Mouse (Mus musculus) cerebellum, postnatal 4 days (tissue): ENCODE results near the gene Mif4gd.
A peak's percentile ranks its signal among the peaks of the same experiment; 100 is the strongest.
"Not testable (repeated sequence)": the region's sequence is repeated elsewhere in the genome, so short reads cannot be mapped to it uniquely, and the experiment has no call there.

Experiments used
- DNase-seq, 2 experiments: peaks; one replicate each; pipeline ENCODE4 v3.0.0; 2022; ENCODE audit warnings: low spot score in 2 of 2, mixed read lengths in 1 of 2

The Mif4gd gene

DNA sequence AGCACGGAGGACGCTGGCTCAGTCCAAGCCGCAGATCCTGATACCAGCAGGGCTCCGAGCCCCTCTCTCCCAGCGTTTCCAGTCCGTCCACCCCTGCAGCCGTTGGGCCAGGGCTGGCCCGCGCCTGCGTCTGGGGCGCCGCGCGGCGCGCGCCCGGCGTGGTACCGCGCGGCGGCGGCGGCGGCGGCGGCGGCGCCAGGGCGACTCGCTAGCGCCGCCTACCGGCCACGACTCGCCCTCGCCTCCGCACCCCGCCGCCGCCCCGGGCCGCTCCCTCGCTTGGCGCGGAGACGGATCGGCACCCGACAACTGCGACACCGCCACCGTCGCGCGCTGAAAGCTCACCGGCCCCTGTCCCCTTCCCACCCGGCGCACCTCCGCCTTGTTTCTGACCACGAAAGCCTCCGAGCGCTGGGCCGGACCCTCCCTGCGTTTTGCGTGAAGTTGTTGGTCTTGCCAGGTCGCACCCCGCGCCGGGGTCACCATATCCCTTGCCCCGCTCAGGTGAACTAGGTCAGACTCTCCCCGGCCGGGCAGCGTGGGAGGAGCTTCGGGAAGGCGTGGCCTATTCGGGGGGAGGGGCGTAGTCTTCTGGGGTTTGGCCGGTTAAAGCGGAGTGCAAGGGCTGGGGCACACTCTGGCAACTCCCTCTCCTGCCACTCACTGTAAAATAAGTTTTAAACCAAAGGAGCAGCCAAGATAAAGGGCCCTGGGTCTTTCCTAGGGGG, at the start of gene Mif4gd:
Gene Mif4gd, minus strand, starts transcription at position 560 of the 728 bp plus-strand sequence.
- peak; percentile 49 to 79 for DNase-seq

GRCm38 (mm10) chr11:115660376-115660775, 47.6 kb upstream of the Mif4gd start:
- DNase-seq = no peak

DNA sequence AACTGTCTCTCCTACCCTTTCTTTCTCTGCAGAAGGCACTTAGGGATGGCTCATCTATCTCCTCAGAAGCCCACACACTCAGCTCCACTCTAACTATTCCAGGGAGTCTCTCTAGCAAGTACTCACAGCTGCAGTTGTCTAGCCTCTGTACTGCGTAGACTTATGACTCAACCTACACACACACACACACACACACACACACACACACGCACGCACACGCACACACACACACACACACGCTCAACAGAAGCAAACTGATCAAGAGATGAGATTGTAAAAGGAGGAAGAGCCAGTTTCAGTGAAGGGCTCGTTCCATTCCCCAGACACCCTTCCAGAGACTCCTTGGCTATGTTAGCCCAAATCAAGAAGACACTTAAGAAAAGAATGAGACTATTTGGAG, 45.8 kb upstream of the Mif4gd start:
- DNase-seq = no peak

DNA sequence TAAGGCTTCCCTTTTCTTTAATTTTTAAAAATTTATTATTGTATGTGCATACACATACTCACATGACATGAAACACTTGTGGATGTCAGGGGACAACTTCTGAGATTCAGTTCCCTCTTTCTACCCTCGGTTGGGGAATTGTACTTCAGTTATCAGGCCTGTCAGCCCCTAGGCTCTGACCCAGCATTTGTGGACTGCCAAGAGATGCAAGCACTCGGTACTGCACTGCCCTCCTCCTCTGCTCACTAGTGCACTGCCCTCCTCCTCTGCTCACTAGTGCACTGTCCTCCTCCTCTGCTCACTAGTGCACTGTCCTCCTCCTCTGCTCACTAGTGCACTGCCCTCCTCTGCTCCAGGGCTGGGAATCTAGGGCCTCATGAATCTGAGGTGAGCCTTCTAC, 41.4 kb upstream of the Mif4gd start:
- no peak for DNase-seq

DNA sequence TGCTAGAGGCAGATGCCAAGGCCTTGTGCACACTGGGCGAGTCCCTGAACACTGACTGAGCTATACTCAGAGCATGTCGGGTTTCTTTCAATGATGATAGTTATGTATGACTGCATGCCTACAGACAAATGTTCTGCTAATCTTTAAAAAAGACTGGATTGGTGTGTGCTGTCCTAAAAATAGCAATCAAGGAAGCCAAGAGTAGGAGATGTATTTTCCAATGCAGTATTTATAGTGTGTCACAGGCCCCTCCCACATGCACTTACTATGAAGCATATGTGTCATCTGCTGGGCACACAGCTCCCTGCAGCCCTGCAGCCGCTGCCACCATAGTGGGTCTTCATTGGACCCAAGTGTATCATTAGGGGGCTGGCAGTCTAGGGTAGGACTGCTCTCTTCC, 40.4 kb upstream of the Mif4gd start:
- no peak for DNase-seq

DNA sequence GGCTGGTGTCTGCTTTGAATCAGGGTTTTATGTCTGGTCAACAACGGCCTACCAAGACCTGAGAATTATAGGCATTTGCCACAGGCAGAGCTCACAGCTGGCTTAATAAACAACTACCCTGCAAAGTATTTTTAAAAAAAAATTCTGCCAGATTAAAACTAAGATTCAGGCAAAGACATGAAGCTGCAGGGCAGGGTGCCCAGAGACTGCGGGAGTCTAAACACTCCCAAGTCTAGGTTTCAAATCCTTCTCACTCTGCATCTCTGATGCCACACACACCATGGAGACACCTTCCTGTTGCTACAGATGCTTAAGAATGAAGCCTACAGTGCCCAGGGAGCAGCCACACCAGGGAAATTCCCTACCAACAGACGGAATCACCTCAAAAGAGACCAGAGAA, 38.9 kb upstream of the Mif4gd start:
- DNase-seq = no peak

DNA sequence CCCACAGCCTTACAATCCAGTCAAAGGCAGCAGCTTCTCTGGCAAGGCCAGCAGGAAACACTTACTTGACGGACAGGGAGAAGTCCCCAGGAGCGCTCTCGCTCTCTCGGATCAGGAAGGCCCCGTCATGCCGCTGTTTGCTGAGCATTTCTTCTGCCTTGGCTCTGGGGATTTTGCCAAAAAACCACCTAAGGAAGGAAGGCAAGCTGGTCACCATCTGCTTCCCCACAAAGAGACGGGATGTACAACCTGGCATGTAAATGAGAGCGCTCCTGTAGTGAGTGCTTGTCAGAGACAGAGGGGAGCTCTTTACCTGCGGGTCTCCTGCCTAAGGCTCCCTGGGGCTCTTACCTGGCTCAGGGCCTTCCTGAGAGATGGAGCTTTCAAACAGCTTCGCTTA, 36.9 kb upstream of the Mif4gd start:
- DNase-seq = peak in 1 of 2 experiments; percentile 34

DNA sequence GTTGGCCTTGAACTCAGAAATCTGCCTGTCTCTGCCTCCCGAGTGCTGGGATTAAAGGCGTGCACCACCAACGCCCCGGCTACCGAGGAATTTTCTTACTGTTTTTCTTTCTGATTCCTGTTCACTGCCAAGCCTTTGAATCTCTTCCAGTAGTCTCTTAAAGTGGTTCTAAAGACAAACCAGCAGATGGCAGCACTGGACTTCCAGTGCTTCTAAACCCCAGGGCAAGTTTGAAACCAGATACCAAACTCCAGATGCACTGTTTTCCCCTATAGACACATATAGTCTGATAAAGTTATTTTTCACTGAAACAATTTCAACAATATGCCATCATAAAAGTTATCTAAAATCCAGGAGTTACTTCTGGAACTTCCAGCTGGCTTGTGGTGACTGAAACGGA, 34.7 kb upstream of the Mif4gd start:
- peak in 1 of 2 experiments; percentile 44 for DNase-seq

DNA sequence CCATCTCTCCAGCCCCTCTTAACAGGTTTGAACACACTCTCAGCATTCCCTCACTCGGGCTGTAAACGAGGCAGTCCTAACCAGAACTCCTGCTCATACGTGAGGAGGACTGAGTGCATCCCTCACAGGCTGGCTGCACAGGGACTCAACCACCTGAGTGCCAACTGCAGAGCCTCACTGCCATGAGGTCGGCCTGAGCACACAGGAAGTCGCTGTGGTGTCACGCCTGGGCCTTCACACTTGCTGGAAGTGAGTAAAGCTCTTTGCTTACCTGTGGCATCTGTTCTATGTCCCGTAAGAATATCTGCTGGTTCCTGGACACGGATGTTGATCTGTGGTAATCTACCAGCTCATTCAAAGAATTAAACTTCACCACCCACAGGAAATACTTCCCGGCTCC, 33.7 kb upstream of the Mif4gd start:
- no peak for DNase-seq

DNA sequence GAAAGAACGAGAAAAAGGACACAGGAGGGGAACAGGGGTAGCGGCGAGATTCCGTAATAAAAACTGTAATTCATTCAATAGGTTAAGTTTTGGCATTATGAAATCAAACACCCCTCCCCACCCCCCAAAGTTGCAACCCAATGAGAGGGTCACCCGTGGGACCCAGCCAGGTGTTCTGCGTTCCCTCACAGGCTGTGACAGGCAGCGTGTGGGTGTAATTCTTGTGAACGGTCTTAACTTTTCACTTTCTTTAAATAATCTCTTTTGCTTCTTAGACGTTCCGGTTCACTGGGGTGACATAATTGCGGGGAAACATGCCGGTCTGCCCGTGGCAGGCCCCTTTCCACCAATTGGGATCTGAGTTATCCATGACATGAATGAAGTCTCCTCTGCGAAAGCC, 32.7 kb upstream of the Mif4gd start:
- not testable (repeated sequence) for DNase-seq

DNA sequence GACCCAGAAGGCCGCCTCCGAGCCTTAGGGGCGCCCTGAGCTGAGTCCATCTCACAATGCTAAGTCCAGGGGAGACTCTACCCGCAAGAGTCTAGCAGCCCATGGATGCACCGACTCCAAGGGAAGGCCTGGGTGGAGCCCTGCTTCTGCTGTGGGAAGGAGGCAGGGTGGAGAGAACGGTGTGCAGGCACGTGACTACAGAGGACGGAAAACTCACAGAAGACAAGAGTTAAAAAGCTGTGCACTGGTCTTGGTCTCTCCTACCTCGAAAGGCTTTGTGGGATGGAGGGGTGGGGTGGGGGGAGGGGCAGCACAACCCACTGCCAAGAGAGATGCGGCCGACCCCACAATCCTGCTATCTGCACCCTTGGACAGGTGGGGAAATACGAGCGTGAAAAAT, 31.5 kb upstream of the Mif4gd start:
- DNase-seq = no peak

DNA sequence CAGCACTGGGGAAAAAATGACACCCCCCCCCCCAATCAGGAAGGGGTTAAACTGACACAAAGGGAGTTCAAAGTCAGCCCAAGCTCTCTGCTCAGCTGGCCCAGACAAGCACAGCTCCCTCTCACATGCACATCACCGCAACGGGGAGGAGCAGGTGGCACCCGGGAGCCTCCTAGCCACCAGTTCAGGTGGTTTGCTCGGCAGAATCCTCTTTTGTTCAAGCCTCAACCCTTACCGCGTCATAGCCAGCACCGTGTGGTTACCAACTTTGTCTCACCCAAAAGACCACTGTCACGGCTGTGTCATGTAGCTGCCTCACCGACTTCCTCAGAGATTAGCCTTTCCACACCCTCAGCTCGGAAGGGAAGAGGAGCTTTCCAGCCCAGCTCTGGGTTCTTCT, 30.5 kb upstream of the Mif4gd start:
- no peak for DNase-seq

GRCm38 (mm10) chr11:115642705-115643104, 29.9 kb upstream of the Mif4gd start:
- DNase-seq = no peak

DNA sequence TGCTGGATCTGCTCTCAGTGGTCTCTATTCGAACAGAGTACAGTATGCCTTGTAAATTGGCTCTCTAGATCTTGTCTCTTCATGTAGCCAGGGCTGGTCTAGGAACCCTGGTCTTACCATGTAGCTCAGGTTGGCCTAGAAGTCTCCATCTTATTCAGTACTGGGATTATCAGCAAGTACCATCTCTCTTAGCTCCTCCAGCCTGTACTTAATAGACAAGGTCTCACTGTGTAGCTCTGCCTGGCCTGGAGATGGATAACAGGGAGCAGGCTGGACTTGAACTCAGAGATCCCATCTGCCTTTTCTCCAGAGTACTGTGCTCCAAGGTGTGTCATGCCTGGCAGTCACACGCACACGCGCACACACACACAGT, 28.9 kb upstream of the Mif4gd start:
- DNase-seq = no peak

GRCm38 (mm10) chr11:115640978-115641663, 28.4 kb upstream of the Mif4gd start:
- no peak for DNase-seq

GRCm38 (mm10) chr11:115640311-115640828, 27.6 kb upstream of the Mif4gd start:
- DNase-seq = no peak

DNA sequence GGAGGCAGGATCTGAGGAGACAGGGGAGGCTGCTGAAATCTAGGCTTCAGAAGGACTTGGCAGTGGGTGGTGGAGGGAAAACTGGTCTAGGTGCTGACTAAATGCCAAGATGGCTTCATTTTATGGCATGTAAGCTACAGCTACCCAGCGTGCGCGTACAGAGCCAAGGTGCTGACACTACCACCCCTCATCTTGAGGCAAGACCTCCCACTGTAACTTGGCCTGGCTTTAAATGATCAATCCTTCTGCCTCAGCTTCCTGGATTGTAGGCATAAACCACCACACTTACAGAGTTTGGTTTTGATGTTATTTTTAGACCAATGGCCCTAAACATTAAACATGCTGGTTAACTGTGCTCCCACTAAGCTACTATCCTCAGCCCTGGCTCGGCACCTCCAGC, 26.8 kb upstream of the Mif4gd start:
- no peak for DNase-seq

DNA sequence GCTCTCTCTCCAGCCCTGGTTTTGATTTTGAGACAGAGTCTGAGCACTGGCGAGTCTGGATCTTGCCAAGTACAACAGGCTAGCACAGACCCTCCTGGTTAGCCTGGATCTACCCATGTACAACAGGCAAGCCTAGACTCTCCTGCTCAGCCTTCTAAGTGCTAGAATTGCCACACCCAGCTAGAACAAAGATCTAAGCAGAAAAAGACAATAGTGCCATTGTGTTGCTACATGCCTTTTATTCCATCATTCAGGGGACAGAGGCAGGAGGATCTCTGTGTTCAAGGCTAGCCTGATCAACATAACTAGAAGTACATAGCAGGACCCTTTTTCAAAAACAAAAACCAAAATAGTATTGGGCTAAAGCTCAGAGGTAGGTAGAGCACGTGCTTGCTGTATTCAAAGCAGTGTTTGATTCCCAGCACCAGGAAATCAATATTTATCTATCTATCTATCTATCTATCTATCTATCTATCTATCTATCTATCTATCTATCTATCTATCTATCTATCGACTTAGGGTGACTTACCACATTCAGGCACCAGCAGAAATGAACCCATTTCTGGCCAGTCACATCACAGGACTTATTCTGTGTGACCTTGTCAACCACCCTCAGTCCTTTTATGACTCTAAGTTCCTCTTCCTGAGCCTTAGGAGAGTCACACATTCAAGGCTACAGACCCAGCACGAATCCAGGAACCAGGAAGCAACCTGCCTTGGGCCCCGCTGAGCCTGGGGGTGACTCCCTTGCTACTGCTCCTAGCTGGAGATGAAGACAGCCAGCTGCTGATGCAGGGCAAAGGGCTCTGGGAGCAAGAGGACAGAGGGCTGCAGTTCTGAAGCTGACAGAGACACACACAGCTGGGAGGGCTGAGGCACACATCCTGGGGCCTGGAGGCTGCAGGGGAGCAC, 26.0 kb upstream of the Mif4gd start:
- DNase-seq = no peak

- DNase-seq = no peak
Observed at GRCm38 (mm10) chr11:115636960-115637359, 24.2 kb upstream of the Mif4gd start.

GRCm38 (mm10) chr11:115635484-115635883, 22.7 kb upstream of the Mif4gd start:
- DNase-seq = no peak

GRCm38 (mm10) chr11:115635041-115635440, 22.3 kb upstream of the Mif4gd start:
- DNase-seq = no peak

GRCm38 (mm10) chr11:115634109-115634508, 21.3 kb upstream of the Mif4gd start:
- DNase-seq = no peak
